Mouse (Mus musculus): ENCODE results near the gene Ints1. TPM values are rescaled to one million over a fixed set of nuclear protein-coding genes. Genes with fewer than 3 reads are reported as not detected.

Gene Ints1
- polyA plus RNA-seq, 1 experiment from 2014 or later, result 34.3 TPM

DNA sequence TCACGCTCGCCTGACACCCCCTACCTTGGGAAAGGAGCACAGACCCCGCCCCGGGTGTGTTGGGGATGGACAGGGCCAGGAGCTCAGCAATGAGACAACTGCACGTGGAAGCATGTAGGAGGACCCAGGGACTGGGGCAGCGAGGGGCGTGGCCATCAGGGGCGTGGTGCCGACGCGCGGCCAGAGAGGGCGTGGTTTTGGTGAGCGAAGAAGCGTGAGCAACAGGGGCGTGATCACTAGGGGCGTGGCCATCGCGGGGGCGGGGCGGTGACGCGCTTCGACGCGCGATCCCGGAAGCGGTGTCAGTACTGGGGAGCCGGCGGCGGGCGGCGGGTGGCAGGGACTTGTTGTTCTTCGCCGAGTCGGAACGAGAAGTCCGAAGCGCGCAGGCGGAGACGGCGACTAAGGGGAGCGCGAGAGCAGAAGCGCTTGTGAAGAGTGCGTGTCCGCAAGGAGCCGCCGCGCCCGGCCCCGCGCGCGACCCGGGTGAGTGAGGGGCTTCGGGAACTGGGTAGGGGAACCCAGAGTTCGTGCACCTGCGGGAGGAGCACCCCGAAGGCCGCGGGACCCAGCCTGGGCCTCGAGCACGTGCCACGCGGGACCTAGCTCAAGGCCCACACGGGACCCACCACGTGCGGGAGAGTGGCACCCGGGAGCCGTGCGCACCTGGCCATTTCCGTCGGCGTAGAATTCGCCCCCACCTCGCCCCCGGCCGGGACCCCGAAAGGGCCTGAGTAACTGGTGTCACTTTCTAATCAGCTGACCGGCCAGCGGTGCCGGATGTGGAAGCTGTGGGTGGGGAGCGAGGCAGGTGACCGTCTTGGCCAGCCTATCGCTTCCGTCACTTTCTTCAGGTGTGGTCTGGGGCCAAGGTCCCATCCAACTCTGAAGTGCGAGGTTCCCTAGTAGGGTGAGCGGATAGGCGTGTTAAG, 16.0 kb upstream of the Ints1 start, which contains the start of gene Mafk:
Gene Mafk, plus strand, starts transcription at position 287 of the 932 bp plus-strand sequence.
- peak within 1 kb of the TSS; percentile 100 for H3K4me2 ChIP-seq
- H3K4me1 ChIP-seq, result peaks cover 26% of the 10 kb centered on the region
- peak within 1 kb of the TSS; percentile 84 for H3K4me3 ChIP-seq
- H3K27me3 ChIP-seq (replicated peaks), result no peaks in the 10 kb centered on the region
- no peaks in the 10 kb centered on the region for H3K9me3 ChIP-seq
- H3K36me3 ChIP-seq (replicated peaks), result no peaks in the 10 kb centered on the region
- H3K27ac ChIP-seq, result peak within 1 kb of the TSS; percentile 67; the same call in 1 of the 2 replicates
- 1% methylated on average over 92 of the region's 92 CpGs for WGBS
- H3K9ac ChIP-seq, result peak within 1 kb of the TSS; percentile 60
- ATAC-seq (replicated peaks), result peak; percentile 84

DNA sequence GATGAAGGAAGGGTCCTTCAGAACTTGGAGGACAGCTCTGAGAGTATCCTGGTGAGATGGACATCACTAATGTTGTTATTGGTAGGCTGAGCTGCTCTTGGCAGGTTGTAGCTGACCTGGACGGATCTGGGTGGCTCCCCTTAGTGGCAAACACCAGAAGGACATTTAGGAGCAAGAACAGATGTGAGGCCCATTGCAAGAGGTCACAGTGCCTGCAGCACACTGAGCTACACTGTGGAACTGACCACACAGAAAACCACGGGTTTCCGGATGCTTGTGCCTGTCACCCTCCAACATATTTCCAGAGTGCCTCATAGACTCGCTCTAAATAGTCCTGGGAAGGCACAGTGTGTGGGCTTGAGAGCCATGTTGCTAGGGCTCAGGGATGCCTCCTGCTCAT, 14.0 kb upstream of the Ints1 start:
- WGBS, result 51% methylated on average over 4 of the region's 4 CpGs
- ATAC-seq (replicated peaks), result no peak
- Histone ChIP-seq H3K9me3 (no peaks in the 10 kb centered on the region), H3K27ac (no peak overlapping the region), H3K27me3 (replicated peaks) (no peaks in the 10 kb centered on the region), H3K4me1 (peaks cover 21% of the 10 kb centered on the region), H3K4me2 (no peak overlapping the region), H3K9ac (no peak overlapping the region), H3K36me3 (replicated peaks) (no peaks in the 10 kb centered on the region), H3K4me3 (no peak overlapping the region)

- 86% methylated on average over 8 of the region's 8 CpGs for WGBS
- no peaks in the 10 kb centered on the region for H3K9me3 ChIP-seq
- H3K27me3 ChIP-seq (replicated peaks), result no peaks in the 10 kb centered on the region
- H3K27ac ChIP-seq, result no peak overlapping the region
- H3K36me3 ChIP-seq (replicated peaks), result no peaks in the 10 kb centered on the region
- no peak overlapping the region for H3K4me3 ChIP-seq
- H3K4me2 ChIP-seq, result no peak overlapping the region
- ATAC-seq (replicated peaks), result no peak
- no peak overlapping the region for H3K9ac ChIP-seq
- no peaks in the 10 kb centered on the region for H3K4me1 ChIP-seq
These were observed 5.9 kb upstream of the Ints1 start for GRCm38 (mm10) chr5:139781406-139781805.

- no peak overlapping the region for H3K9ac ChIP-seq
- no peak overlapping the region for H3K4me3 ChIP-seq
- H3K27ac ChIP-seq, result no peak overlapping the region
- H3K4me2 ChIP-seq, result no peak overlapping the region
- no peak for ATAC-seq (replicated peaks)
- 80% methylated on average over 5 of the region's 5 CpGs for WGBS
- no peaks in the 10 kb centered on the region for H3K27me3 ChIP-seq (replicated peaks)
- H3K9me3 ChIP-seq, result no peaks in the 10 kb centered on the region
- H3K4me1 ChIP-seq, result peaks cover 12% of the 10 kb centered on the region
- H3K36me3 ChIP-seq (replicated peaks), result peaks cover 11% of the 10 kb centered on the region
These were observed 1.5 kb upstream of the Ints1 start for GRCm38 (mm10) chr5:139776966-139777365.

GRCm38 (mm10) chr5:139768216-139768615, 7.3 kb downstream of the Ints1 start:
- H3K4me3 ChIP-seq, result no peak overlapping the region
- H3K27me3 ChIP-seq (replicated peaks), result no peaks in the 10 kb centered on the region
- H3K4me1 ChIP-seq, result no peaks in the 10 kb centered on the region
- H3K4me2 ChIP-seq, result no peak overlapping the region
- H3K9me3 ChIP-seq, result no peaks in the 10 kb centered on the region
- H3K36me3 ChIP-seq (replicated peaks), result peaks cover 79% of the 10 kb centered on the region
- no peak for ATAC-seq (replicated peaks)
- H3K27ac ChIP-seq, result no peak overlapping the region
- no peak overlapping the region for H3K9ac ChIP-seq
- 98% methylated on average over 8 of the region's 8 CpGs for WGBS

- Histone ChIP-seq H3K4me3 (no peak overlapping the region), H3K9ac (no peak overlapping the region), H3K4me2 (no peak overlapping the region), H3K9me3 (no peaks in the 10 kb centered on the region), H3K4me1 (no peaks in the 10 kb centered on the region), H3K27me3 (replicated peaks) (no peaks in the 10 kb centered on the region), H3K27ac (no peak overlapping the region), H3K36me3 (replicated peaks) (peaks cover 77% of the 10 kb centered on the region)
- WGBS, result 73% methylated on average over 11 of the region's 11 CpGs
- no peak for ATAC-seq (replicated peaks)
These were observed 11.2 kb downstream of the Ints1 start for GRCm38 (mm10) chr5:139764296-139764695.

DNA sequence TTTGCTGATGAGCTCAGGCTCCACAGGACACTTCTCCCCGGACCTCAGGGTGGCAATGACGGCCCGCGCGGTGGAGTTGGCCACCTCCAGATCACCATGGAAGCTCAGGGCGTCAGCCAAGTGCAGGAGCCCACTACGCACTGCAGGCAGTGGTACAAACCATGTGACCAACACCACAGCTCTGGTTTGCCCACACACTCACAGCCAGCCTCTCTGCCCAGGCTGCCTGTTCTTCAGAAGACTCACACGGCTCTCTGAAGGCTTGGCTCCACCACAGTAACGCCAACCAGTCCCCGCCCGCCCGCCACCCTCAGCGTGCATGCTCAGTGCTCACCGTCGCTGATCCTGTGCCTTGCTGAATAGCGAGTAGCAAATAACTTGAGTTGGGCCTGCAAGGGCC, 17.4 kb downstream of the Ints1 start:
- ATAC-seq (replicated peaks), result no peak
- Histone ChIP-seq H3K27me3 (replicated peaks) (no peaks in the 10 kb centered on the region), H3K27ac (no peak overlapping the region), H3K9me3 (no peaks in the 10 kb centered on the region), H3K36me3 (replicated peaks) (peaks cover 57% of the 10 kb centered on the region), H3K4me1 (no peaks in the 10 kb centered on the region), H3K9ac (no peak overlapping the region), H3K4me3 (no peak overlapping the region), H3K4me2 (no peak overlapping the region)
- WGBS, result 88% methylated on average over 16 of the region's 16 CpGs

DNA sequence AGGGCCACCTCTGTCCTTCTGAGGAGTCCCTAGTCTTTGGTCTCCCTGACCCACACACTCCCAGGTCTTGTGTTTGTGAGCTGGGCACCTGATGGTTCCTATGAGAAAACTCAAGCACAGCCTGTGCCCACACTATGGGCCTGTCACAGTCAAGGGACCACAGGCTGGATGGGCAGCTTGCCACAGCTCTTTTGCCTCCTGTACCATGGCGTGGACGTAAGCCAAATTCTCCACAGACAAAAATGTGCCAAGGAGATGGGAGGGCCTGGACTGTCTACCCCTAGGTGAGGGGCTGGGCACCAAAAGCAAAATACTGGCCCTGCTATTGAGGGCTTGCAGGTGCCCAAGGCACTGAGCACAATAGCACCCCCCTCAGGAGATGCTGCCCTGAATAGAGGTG, 18.9 kb downstream of the Ints1 start:
- ATAC-seq (replicated peaks), result no peak
- no peak overlapping the region for H3K4me3 ChIP-seq
- no peaks in the 10 kb centered on the region for H3K9me3 ChIP-seq
- H3K9ac ChIP-seq, result no peak overlapping the region
- H3K27ac ChIP-seq, result no peak overlapping the region
- peaks cover 48% of the 10 kb centered on the region for H3K36me3 ChIP-seq (replicated peaks)
- WGBS, result 94% methylated on average over 2 of the region's 2 CpGs
- no peak overlapping the region for H3K4me2 ChIP-seq
- no peaks in the 10 kb centered on the region for H3K4me1 ChIP-seq
- H3K27me3 ChIP-seq (replicated peaks), result no peaks in the 10 kb centered on the region

DNA sequence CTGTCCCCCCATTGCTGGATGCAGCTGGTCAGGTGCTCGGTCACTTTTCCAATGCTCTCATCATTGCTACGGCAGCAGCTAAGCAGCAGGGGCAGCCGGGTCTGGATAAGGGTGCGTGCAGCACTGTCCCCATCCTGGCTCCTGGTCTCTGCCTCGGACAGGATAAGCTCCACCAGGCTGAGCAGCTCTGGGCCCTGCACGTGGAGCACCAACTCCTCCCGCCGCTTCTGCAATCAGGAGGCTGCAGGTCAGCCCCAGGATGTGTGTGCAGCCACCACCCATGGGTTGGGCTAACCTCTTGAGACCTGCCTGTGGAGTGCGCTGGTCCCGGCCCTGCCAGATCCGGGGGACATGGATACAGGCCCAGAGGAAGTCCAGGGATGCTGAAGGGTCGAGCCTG, 19.3 kb downstream of the Ints1 start:
- Histone ChIP-seq H3K9me3 (no peaks in the 10 kb centered on the region), H3K9ac (no peak overlapping the region), H3K27ac (no peak overlapping the region), H3K36me3 (replicated peaks) (peaks cover 45% of the 10 kb centered on the region), H3K4me2 (no peak overlapping the region), H3K4me1 (no peaks in the 10 kb centered on the region), H3K27me3 (replicated peaks) (no peaks in the 10 kb centered on the region), H3K4me3 (no peak overlapping the region)
- whole genome bisulfite sequencing, result 88% methylated on average over 12 of the region's 12 CpGs
- no peak for ATAC-seq (replicated peaks)

DNA sequence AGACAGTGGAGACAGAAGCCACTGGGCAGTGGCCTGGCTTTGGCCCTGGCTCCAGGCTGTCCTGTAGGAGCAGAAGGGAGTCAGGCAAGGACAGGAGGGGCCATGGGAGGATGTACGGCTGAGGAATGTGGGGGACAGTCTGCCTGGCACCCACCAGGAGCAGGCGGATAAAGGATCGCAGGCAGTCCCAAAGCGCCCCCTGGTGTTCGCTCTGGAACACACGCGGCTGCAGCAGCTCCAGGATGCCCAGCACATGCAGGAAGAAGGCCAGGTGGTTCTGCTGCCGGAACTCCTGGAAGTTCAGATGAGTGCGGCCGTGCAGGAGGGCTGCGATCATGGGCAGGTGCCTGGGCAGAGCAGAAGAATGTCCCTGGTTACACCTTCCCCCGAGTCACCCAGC, 20.7 kb downstream of the Ints1 start:
- Histone ChIP-seq H3K27ac (no peak overlapping the region), H3K4me2 (no peak overlapping the region), H3K36me3 (replicated peaks) (peaks cover 33% of the 10 kb centered on the region), H3K4me1 (no peaks in the 10 kb centered on the region), H3K9me3 (no peaks in the 10 kb centered on the region), H3K27me3 (replicated peaks) (no peaks in the 10 kb centered on the region), H3K4me3 (no peak overlapping the region), H3K9ac (no peak overlapping the region)
- peak; percentile 7; the same call in 1 of the 2 replicates for ATAC-seq (replicated peaks)
- WGBS, result 36% methylated on average over 12 of the region's 12 CpGs

DNA sequence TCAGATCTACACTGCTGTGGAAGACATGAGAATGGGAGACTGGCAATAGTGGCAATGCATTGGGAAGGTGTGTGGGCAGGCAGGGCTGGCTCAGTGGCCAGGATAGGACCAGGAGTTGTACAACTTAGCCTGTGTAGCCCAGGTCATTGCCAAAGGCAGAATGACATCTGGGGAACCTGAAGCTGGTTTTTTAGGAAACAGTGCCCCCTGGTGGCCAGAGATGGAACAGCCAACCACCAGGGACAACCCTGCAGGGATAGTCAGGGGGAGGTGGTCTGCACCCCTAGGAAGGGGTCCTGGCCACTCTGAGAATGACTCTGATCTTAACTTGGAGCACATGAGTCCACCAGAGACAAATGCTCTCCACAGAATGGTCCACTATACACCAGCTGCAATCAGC, 24.9 kb downstream of the Ints1 start:
- no peak overlapping the region for H3K27ac ChIP-seq
- no peaks in the 10 kb centered on the region for H3K4me1 ChIP-seq
- H3K4me2 ChIP-seq, result no peak overlapping the region
- ATAC-seq (replicated peaks), result peak; percentile 27; the same call in 1 of the 2 replicates
- H3K9ac ChIP-seq, result no peak overlapping the region
- H3K4me3 ChIP-seq, result no peak overlapping the region
- peaks cover 13% of the 10 kb centered on the region for H3K36me3 ChIP-seq (replicated peaks)
- no peaks in the 10 kb centered on the region for H3K27me3 ChIP-seq (replicated peaks)
- no peaks in the 10 kb centered on the region for H3K9me3 ChIP-seq

- no peak for ATAC-seq (replicated peaks)
- WGBS, result 88% methylated on average over 16 of the region's 16 CpGs
These were observed 25.9 kb downstream of the Ints1 start for GRCm38 (mm10) chr5:139749413-139750125.

More at GRCm38 (mm10) chr5:139749413-139750125, 25.9 kb downstream of the Ints1 start:
- Histone ChIP-seq H3K36me3 (replicated peaks) (peaks cover 6% of the 10 kb centered on the region), H3K27me3 (replicated peaks) (no peaks in the 10 kb centered on the region), H3K9ac (no peak overlapping the region), H3K4me1 (no peaks in the 10 kb centered on the region), H3K4me2 (no peak overlapping the region), H3K9me3 (no peaks in the 10 kb centered on the region), H3K27ac (no peak overlapping the region), H3K4me3 (no peak overlapping the region)
